Mouse (Mus musculus) gastrocnemius, postnatal 14 days (tissue): ENCODE measurements at regions not wholly inside any gene's neighbourhood (a gene's known extent, or its start where the extent isn't known, plus 50 kb on each side); places are given as distances from the start of the nearest gene placed in this dataset.

Experiments
- microRNA-seq, 2 experiments: library from miRNA; unstranded; fragments of <30 nt; microRNA quantifications; one replicate each; pipeline ENCODE4 v1.2.0; 2021

Small RNA genes in the stretch of these regions (microRNA-seq; reads per million reads assigned to microRNA genes)
- gene Gm26455: 0 reads per million in 2 experiments
